Mouse (Mus musculus) erythroblast, embryonic 14.5 days (primary cell): ENCODE measurements at regions not wholly inside any gene's neighbourhood (a gene's known extent, or its start where the extent isn't known, plus 50 kb on each side); places are given as distances from the start of the nearest gene placed in this dataset.

Experiments used
- GATA1 ChIP-seq: IDR thresholded peaks from 2 replicates; pipeline ENCODE4 v1.6.1; 2012; ENCODE audit warnings: low read length, inconsistent platforms, mixed read lengths
- TAL1 ChIP-seq: IDR thresholded peaks from 3 replicates; pipeline ENCODE4 v1.6.1; 2012; ENCODE audit warnings: low read length, inconsistent platforms, mixed read lengths

GRCm38 (mm10) chr10:37613936-37614335 lies 475.2 kb upstream of the Marcks start:
- TF ChIP-seq TAL1 (no peak), GATA1 (no peak)
